Mouse (Mus musculus) lung, postnatal 0 days (tissue): ENCODE results near the gene Kbtbd4. TPM values are rescaled to one million over a fixed set of nuclear protein-coding genes. Genes with fewer than 3 reads are reported as not detected.

Source experiments
- ATAC-seq: fragments of 200-750 bp; cut with Nextera tagmentation; 2 replicates; pipeline ENCODE4 v1.8.0; 2017; ENCODE audit warnings: moderate library complexity
- DNase-seq: peaks from one replicate; pipeline ENCODE4 v3.0.0-alpha.2; 2016; ENCODE audit warnings: low spot score
- H3K27ac ChIP-seq: fragments of 300-500 bp; sonication (generic); 2 replicates; pipeline ENCODE4 v1.5.1; 2014; ENCODE audit warnings: antibody characterized with exemption, mild to moderate bottlenecking, low read length, mixed read lengths
- H3K27me3 ChIP-seq: fragments of 300-500 bp; sonication (generic); replicated peaks from 2 replicates; pipeline ENCODE4 v1.6.1; 2014; ENCODE audit warnings: low read length, mixed read lengths; ENCODE audit not compliant: insufficient read depth
- H3K36me3 ChIP-seq: fragments of 300-500 bp; sonication (generic); 2 replicates; pipeline ENCODE4 v1.6.1; 2014; ENCODE audit warnings: low read length, mixed read lengths; ENCODE audit not compliant: insufficient read depth
- H3K4me1 ChIP-seq: fragments of 300-500 bp; sonication (generic); 2 replicates; pipeline ENCODE4 v1.6.1; 2014; ENCODE audit warnings: antibody characterized with exemption, low read depth, low read length, mixed read lengths; ENCODE audit not compliant: insufficient read depth
- H3K4me2 ChIP-seq: fragments of 300-500 bp; sonication (generic); replicated peaks from 2 replicates; pipeline ENCODE4 v1.6.1; 2014; ENCODE audit warnings: low read depth, mild to moderate bottlenecking, low read length, moderate library complexity, mixed read lengths
- H3K4me3 ChIP-seq: fragments of 300-500 bp; sonication (generic); 2 replicates; pipeline ENCODE4 v1.5.1; 2014; ENCODE audit warnings: low read depth, low read length
- H3K9ac ChIP-seq: fragments of 300-500 bp; sonication (generic); replicated peaks from 2 replicates; pipeline ENCODE4 v1.6.1; 2014; ENCODE audit warnings: low read depth, mild to moderate bottlenecking
- H3K9me3 ChIP-seq: fragments of 300-500 bp; sonication (generic); 2 replicates; pipeline ENCODE4 v1.6.1; 2016; ENCODE audit warnings: low read length, mixed read lengths
- CTCF ChIP-seq: IDR thresholded peaks from 2 replicates; pipeline ENCODE4 v1.5.1; 2016; ENCODE audit warnings: antibody characterized with exemption, mild to moderate bottlenecking
- EP300 ChIP-seq: IDR thresholded peaks from 2 replicates; pipeline ENCODE4 v1.6.1; 2016; ENCODE audit warnings: antibody characterized with exemption, mild to moderate bottlenecking, control low read depth
- WGBS: fragments of 180-500 bp; shearing (Covaris S2); extraction: QIAGEN DNeasy Blood & Tissue Kit; methylation state at CpG from one replicate; pipeline ENCODE4 v1.1.7; 2014; 5-methylcytosine and 5-hydroxymethylcytosine counted together
- polyA plus RNA-seq: library from polyadenylated mRNA; unstranded; fragments of >200 nt; fragmentation: Nextera tagmentation; extraction: Ambion mirVana; gene quantifications from 2 replicates; pipeline ENCODE4 v1.2.1, GENCODE M21; 2015

The Kbtbd4 gene
- polyA plus RNA-seq, 1 experiment from 2014 or later: 18.1 TPM

- Histone ChIP-seq H3K9me3 (no peaks in the 10 kb centered on the region), H3K4me2 (no peak overlapping the region), H3K9ac (no peak overlapping the region), H3K36me3 (no peaks in the 10 kb centered on the region), H3K4me1 (no peaks in the 10 kb centered on the region), H3K4me3 (no peak overlapping the region), H3K27ac (no peak overlapping the region), H3K27me3 (no peaks in the 10 kb centered on the region)
- DNase-seq: no peak
- no peak for TF ChIP-seq CTCF
- TF ChIP-seq EP300: no peak
- WGBS: 84% methylated on average over 13 of the region's 13 CpGs
- ATAC-seq: no peak
These were observed 24.0 kb downstream of the Kbtbd4 start for GRCm38 (mm10) chr2:90928566-90928965.

GRCm38 (mm10) chr2:90931829-90932228 lies 27.3 kb downstream of the Kbtbd4 start:
- TF ChIP-seq CTCF (no peak), EP300 (no peak)
- no peak overlapping the region for H3K27ac ChIP-seq
- H3K36me3 ChIP-seq: no peaks in the 10 kb centered on the region
- H3K4me3 ChIP-seq: no peak overlapping the region
- no peak for ATAC-seq
- H3K9me3 ChIP-seq: no peaks in the 10 kb centered on the region
- 30% methylated on average over 8 of the region's 8 CpGs for WGBS
- no peak for DNase-seq
- no peaks in the 10 kb centered on the region for H3K4me1 ChIP-seq
- H3K27me3 ChIP-seq: no peaks in the 10 kb centered on the region
- no peak overlapping the region for H3K4me2 ChIP-seq
- no peak overlapping the region for H3K9ac ChIP-seq

- TF ChIP-seq CTCF (no peak), EP300 (no peak)
- 68% methylated on average over 2 of the region's 2 CpGs for WGBS
- no peaks in the 10 kb centered on the region for H3K36me3 ChIP-seq
These were observed 27.7 kb downstream of the Kbtbd4 start for GRCm38 (mm10) chr2:90932273-90932672.

GRCm38 (mm10) chr2:90938362-90938761 lies 33.8 kb downstream of the Kbtbd4 start:
- DNase-seq: no peak
- H3K9me3 ChIP-seq: no peaks in the 10 kb centered on the region
- H3K27me3 ChIP-seq: no peaks in the 10 kb centered on the region
- TF ChIP-seq EP300 (no peak), CTCF (no peak)
- no peaks in the 10 kb centered on the region for H3K4me1 ChIP-seq
- 66% methylated on average over 3 of the region's 3 CpGs for WGBS
- no peaks in the 10 kb centered on the region for H3K36me3 ChIP-seq
- no peak for ATAC-seq
- no peak overlapping the region for H3K4me2 ChIP-seq
- no peak overlapping the region for H3K4me3 ChIP-seq
- no peak overlapping the region for H3K9ac ChIP-seq
- H3K27ac ChIP-seq: no peak overlapping the region

More at GRCm38 (mm10) chr2:90932273-90932672, 27.7 kb downstream of the Kbtbd4 start:
- H3K4me2 ChIP-seq: no peak overlapping the region
- DNase-seq: no peak
- H3K9me3 ChIP-seq: no peaks in the 10 kb centered on the region
- H3K27me3 ChIP-seq: no peaks in the 10 kb centered on the region
- no peak for ATAC-seq
- H3K4me1 ChIP-seq: no peaks in the 10 kb centered on the region
- H3K9ac ChIP-seq: no peak overlapping the region
- H3K4me3 ChIP-seq: no peak overlapping the region
- no peak overlapping the region for H3K27ac ChIP-seq

GRCm38 (mm10) chr2:90939750-90940149 lies 35.2 kb downstream of the Kbtbd4 start:
- Histone ChIP-seq H3K9ac (no peak overlapping the region), H3K36me3 (no peaks in the 10 kb centered on the region), H3K27me3 (no peaks in the 10 kb centered on the region), H3K27ac (no peak overlapping the region), H3K4me3 (peak overlapping the region; percentile 99), H3K9me3 (no peaks in the 10 kb centered on the region), H3K4me2 (peak overlapping the region; percentile 79), H3K4me1 (no peaks in the 10 kb centered on the region)
- WGBS: 34% methylated on average over 8 of the region's 8 CpGs
- TF ChIP-seq CTCF (no peak), EP300 (no peak)
- DNase-seq (peak; percentile 68), ATAC-seq (peak; percentile 32; the same call in 1 of the 2 replicates)

- H3K4me3 ChIP-seq: peak within 1 kb of the TSS; percentile 99
- H3K9ac ChIP-seq: peak within 1 kb of the TSS; percentile 82
- H3K9me3 ChIP-seq: no peaks in the 10 kb centered on the region
- WGBS: under 1% methylated on average over 54 of the region's 113 CpGs
- peak within 1 kb of the TSS; percentile 91 for H3K27ac ChIP-seq
- H3K27me3 ChIP-seq: no peaks in the 10 kb centered on the region
- peak; percentile 98 for ATAC-seq
- H3K4me2 ChIP-seq: peak within 1 kb of the TSS; percentile 79
- no peaks in the 10 kb centered on the region for H3K4me1 ChIP-seq
- TF ChIP-seq EP300 (no peak), CTCF (peak; percentile 62)
- no peaks in the 10 kb centered on the region for H3K36me3 ChIP-seq
- peak; percentile 95 for DNase-seq
These were observed 36.0 kb downstream of the Kbtbd4 start, which contains the start of gene Celf1 for GRCm38 (mm10) chr2:90940233-90941229. TSS of gene Celf1 (plus strand) at chr2:90940382.
